Mouse (Mus musculus): ENCODE results near the gene Olfr564. TPM values are rescaled to one million over a fixed set of nuclear protein-coding genes. Genes with fewer than 3 reads are reported as not detected.

Gene Olfr564
- polyA plus RNA-seq (2014; fragmentation: Nextera tagmentation; extraction: Ambion mirVana), result not detected in 2 replicates

- Histone ChIP-seq H3K9ac (ENCODE audit: low read length) (no peak within 1 kb of the TSS), H3K9me3 (replicated peaks; ENCODE audit: control insufficient read depth, low read length) (no peaks in the 10 kb centered on the region), H3K36me3 (ENCODE audit: control insufficient read depth, insufficient read depth, low read length) (no peaks in the 10 kb centered on the region), H3K27ac (ENCODE audit: low read depth, low read length) (no peak within 1 kb of the TSS), H3K4me3 (ENCODE audit: low read depth, low read length) (no peak within 1 kb of the TSS), H3K27me3 (replicated peaks; ENCODE audit: control insufficient read depth, insufficient read depth, low read length) (no peaks in the 10 kb centered on the region), H3K4me1 (ENCODE audit: control insufficient read depth, insufficient read depth, low read length) (no peaks in the 10 kb centered on the region), H3K4me2 (ENCODE audit: low read length) (no peak within 1 kb of the TSS)
- DNase-seq (ENCODE audit: low spot score), result no peak
- no peak for ATAC-seq
Measured at GRCm38 (mm10) chr7:102803180-102803579, at the start of gene Olfr564. Olfr564 (plus strand) TSS chr7:102803480.

- ATAC-seq, result no peak
- 87% methylated on average over 4 of the region's 4 CpGs for WGBS
- no peaks in the 10 kb centered on the region for H3K4me1 ChIP-seq (ENCODE audit: control insufficient read depth, insufficient read depth, low read length)
- no peak within 1 kb of the TSS for H3K4me2 ChIP-seq (ENCODE audit: low read length)
- no peak within 1 kb of the TSS for H3K27ac ChIP-seq (ENCODE audit: low read depth, low read length)
- no peak within 1 kb of the TSS for H3K4me3 ChIP-seq (ENCODE audit: low read depth, low read length)
- no peak for DNase-seq (ENCODE audit: low spot score)
- no peaks in the 10 kb centered on the region for H3K9me3 ChIP-seq (replicated peaks; ENCODE audit: control insufficient read depth, low read length)
- no peaks in the 10 kb centered on the region for H3K27me3 ChIP-seq (replicated peaks; ENCODE audit: control insufficient read depth, insufficient read depth, low read length)
- H3K9ac ChIP-seq (ENCODE audit: low read length), result no peak within 1 kb of the TSS
- H3K36me3 ChIP-seq (ENCODE audit: control insufficient read depth, insufficient read depth, low read length), result no peaks in the 10 kb centered on the region
Measured at GRCm38 (mm10) chr7:102759266-102759665, 44.0 kb upstream of the Olfr564 start, which contains the start of the genes Olfr560 and Olfr78. Olfr560 (minus strand) TSS chr7:102759366. Olfr78 (minus strand) TSS chr7:102759471.

- H3K27ac ChIP-seq (ENCODE audit: low read depth, low read length), result no peak within 1 kb of the TSS
- H3K27me3 ChIP-seq (replicated peaks; ENCODE audit: control insufficient read depth, insufficient read depth, low read length), result no peaks in the 10 kb centered on the region
- H3K4me1 ChIP-seq (ENCODE audit: control insufficient read depth, insufficient read depth, low read length), result no peaks in the 10 kb centered on the region
- H3K9ac ChIP-seq (ENCODE audit: low read length), result no peak within 1 kb of the TSS
- H3K4me3 ChIP-seq (ENCODE audit: low read depth, low read length), result no peak within 1 kb of the TSS
- DNase-seq (ENCODE audit: low spot score), result no peak
- no peaks in the 10 kb centered on the region for H3K36me3 ChIP-seq (ENCODE audit: control insufficient read depth, insufficient read depth, low read length)
- ATAC-seq, result no peak
- WGBS, result 81% methylated on average over 2 of the region's 2 CpGs
- no peak within 1 kb of the TSS for H3K4me2 ChIP-seq (ENCODE audit: low read length)
- no peaks in the 10 kb centered on the region for H3K9me3 ChIP-seq (replicated peaks; ENCODE audit: control insufficient read depth, low read length)
Measured at GRCm38 (mm10) chr7:102770921-102771320, 32.4 kb upstream of the Olfr564 start, which contains the start of gene Olfr561. Olfr561 (plus strand) TSS chr7:102771221.

Other genes with a start within 250 kb of the Olfr564 start
- gene Trim21, start 238.0 kb upstream of the Olfr564 start, polyA plus RNA-seq (2014; fragmentation: Nextera tagmentation; extraction: Ambion mirVana), result not detected in 2 replicates
- gene Olfr550, start 232.0 kb upstream of the Olfr564 start, polyA plus RNA-seq (2014; fragmentation: Nextera tagmentation; extraction: Ambion mirVana), result not detected in 2 replicates
- not detected in 2 replicates for gene Olfr551, start 211.6 kb upstream of the Olfr564 start, polyA plus RNA-seq (2014; fragmentation: Nextera tagmentation; extraction: Ambion mirVana)
- gene Olfr552, start 205.7 kb upstream of the Olfr564 start, polyA plus RNA-seq (2014; fragmentation: Nextera tagmentation; extraction: Ambion mirVana), result not detected in 2 replicates
- not detected in 2 replicates for gene Olfr553, start 185.3 kb upstream of the Olfr564 start, polyA plus RNA-seq (2014; fragmentation: Nextera tagmentation; extraction: Ambion mirVana)
- not detected in 2 replicates for gene Olfr554, start 165.0 kb upstream of the Olfr564 start, polyA plus RNA-seq (2014; fragmentation: Nextera tagmentation; extraction: Ambion mirVana)
- gene Olfr555, start 144.7 kb upstream of the Olfr564 start, polyA plus RNA-seq (2014; fragmentation: Nextera tagmentation; extraction: Ambion mirVana), result not detected in 2 replicates
- gene Olfr556, start 138.6 kb upstream of the Olfr564 start, polyA plus RNA-seq (2014; fragmentation: Nextera tagmentation; extraction: Ambion mirVana), result not detected in 2 replicates
- gene Trim68, start 116.2 kb upstream of the Olfr564 start, polyA plus RNA-seq (2014; fragmentation: Nextera tagmentation; extraction: Ambion mirVana), result 4.4 and 5.8 TPM in 2 replicates
- not detected in 2 replicates for gene Olfr557, start 107.6 kb upstream of the Olfr564 start, polyA plus RNA-seq (2014; fragmentation: Nextera tagmentation; extraction: Ambion mirVana)
- not detected in 2 replicates for gene Olfr558, start 101.3 kb upstream of the Olfr564 start, polyA plus RNA-seq (2014; fragmentation: Nextera tagmentation; extraction: Ambion mirVana)
- not detected in 2 replicates for gene Olfr33, start 84.4 kb upstream of the Olfr564 start, polyA plus RNA-seq (2014; fragmentation: Nextera tagmentation; extraction: Ambion mirVana)
- not detected in 2 replicates for gene Olfr559, start 76.0 kb upstream of the Olfr564 start, polyA plus RNA-seq (2014; fragmentation: Nextera tagmentation; extraction: Ambion mirVana)
- not detected in 2 replicates for gene Olfr560, start 44.1 kb upstream of the Olfr564 start, polyA plus RNA-seq (2014; fragmentation: Nextera tagmentation; extraction: Ambion mirVana)
- gene Olfr78, start 44.0 kb upstream of the Olfr564 start, polyA plus RNA-seq (2014; fragmentation: Nextera tagmentation; extraction: Ambion mirVana), result 0.06 TPM in 1 of 2 replicates, not detected in the other
- not detected in 2 replicates for gene Olfr561, start 32.3 kb upstream of the Olfr564 start, polyA plus RNA-seq (2014; fragmentation: Nextera tagmentation; extraction: Ambion mirVana)
- gene Olfr566, start 55.3 kb downstream of the Olfr564 start, polyA plus RNA-seq (2014; fragmentation: Nextera tagmentation; extraction: Ambion mirVana), result not detected in 2 replicates
- not detected in 2 replicates for gene Olfr568, start 73.6 kb downstream of the Olfr564 start, polyA plus RNA-seq (2014; fragmentation: Nextera tagmentation; extraction: Ambion mirVana)
- not detected in 2 replicates for gene Olfr569, start 87.4 kb downstream of the Olfr564 start, polyA plus RNA-seq (2014; fragmentation: Nextera tagmentation; extraction: Ambion mirVana)
- 0.15 TPM in 1 of 2 replicates, not detected in the other for gene Olfr570, start 91.1 kb downstream of the Olfr564 start, polyA plus RNA-seq (2014; fragmentation: Nextera tagmentation; extraction: Ambion mirVana)
- not detected in 2 replicates for gene Olfr571, start 114.1 kb downstream of the Olfr564 start, polyA plus RNA-seq (2014; fragmentation: Nextera tagmentation; extraction: Ambion mirVana)
- not detected in 2 replicates for gene Olfr572, start 120.9 kb downstream of the Olfr564 start, polyA plus RNA-seq (2014; fragmentation: Nextera tagmentation; extraction: Ambion mirVana)
- gene Olfr573-ps1, start 139.1 kb downstream of the Olfr564 start, polyA plus RNA-seq (2014; fragmentation: Nextera tagmentation; extraction: Ambion mirVana), result not detected in 2 replicates
- gene Olfr574, start 145.0 kb downstream of the Olfr564 start, polyA plus RNA-seq (2014; fragmentation: Nextera tagmentation; extraction: Ambion mirVana), result not detected in 2 replicates
- gene Olfr575, start 155.3 kb downstream of the Olfr564 start, polyA plus RNA-seq (2014; fragmentation: Nextera tagmentation; extraction: Ambion mirVana), result not detected in 2 replicates
- not detected in 2 replicates for gene Olfr576, start 159.2 kb downstream of the Olfr564 start, polyA plus RNA-seq (2014; fragmentation: Nextera tagmentation; extraction: Ambion mirVana)
- not detected in 2 replicates for gene Olfr577, start 172.5 kb downstream of the Olfr564 start, polyA plus RNA-seq (2014; fragmentation: Nextera tagmentation; extraction: Ambion mirVana)
- gene Olfr578, start 185.8 kb downstream of the Olfr564 start, polyA plus RNA-seq (2014; fragmentation: Nextera tagmentation; extraction: Ambion mirVana), result not detected in 2 replicates
- gene Olfr582, start 234.5 kb downstream of the Olfr564 start, polyA plus RNA-seq (2014; fragmentation: Nextera tagmentation; extraction: Ambion mirVana), result not detected in 2 replicates
- gene Olfr583, start 247.8 kb downstream of the Olfr564 start, polyA plus RNA-seq (2014; fragmentation: Nextera tagmentation; extraction: Ambion mirVana), result not detected in 2 replicates

Measured in forebrain, embryonic 14.5 days (tissue).